Mouse (Mus musculus) cerebellum, adult 11 months (tissue): Measurements from ENCODE around the gene Ksr2.

Experiments used
- DNase-seq: peaks from one replicate; pipeline ENCODE4 v3.0.0; 2022

Gene Ksr2

GRCm38 (mm10) chr5:117818800-117819199, 405.0 kb downstream of the Ksr2 start:
- no peak for DNase-seq

- no peak for DNase-seq
Measured at GRCm38 (mm10) chr5:117820445-117820844, 406.6 kb downstream of the Ksr2 start.

- no peak for DNase-seq
Measured at GRCm38 (mm10) chr5:117823811-117824210, 410.0 kb downstream of the Ksr2 start.

- DNase-seq = no peak
Measured at GRCm38 (mm10) chr5:117824486-117824885, 410.7 kb downstream of the Ksr2 start.
